Mouse (Mus musculus) regulatory T cell (primary cell): Measurements from ENCODE around the gene Slit1.

ENCODE experiments used
- in situ Hi-C: fragments of 300-600 bp; cut with MboI, MseI; formaldehyde crosslinking; loops from one replicate; pipeline ENCODE4 v1.15.1; 2025; ENCODE audit warnings: high pct_unique_total_duplicates

Slit1 gene

GRCm38 (mm10) chr19:41743396-41743795, at the start of gene Slit1:
TSS of gene Slit1 (minus strand) at chr19:41743665.
- in situ Hi-C loops, result no loop called here

- in situ Hi-C loops, result no loop called here
Observed at GRCm38 (mm10) chr19:41792934-41793486, 49.5 kb upstream of the Slit1 start.

GRCm38 (mm10) chr19:41791384-41791783, 47.9 kb upstream of the Slit1 start:
- in situ Hi-C loops, result no loop called here

- in situ Hi-C loops, result no loop called here
Observed at GRCm38 (mm10) chr19:41789110-41789961, 45.9 kb upstream of the Slit1 start.

GRCm38 (mm10) chr19:41786896-41787295, 43.4 kb upstream of the Slit1 start:
- in situ Hi-C loops, result no loop called here

- in situ Hi-C loops, result no loop called here
Observed at GRCm38 (mm10) chr19:41777514-41777913, 34.0 kb upstream of the Slit1 start.

- in situ Hi-C loops, result loop anchor here (5.0 to 10.0 kb wide), 3 partner anchors 99 to 484 kb away; no protein-coding TSS in a partner anchor
Observed at GRCm38 (mm10) chr19:41768711-41769110, 25.2 kb upstream of the Slit1 start.

- in situ Hi-C loops, result loop anchor here (5.0 to 10.0 kb wide), 3 partner anchors 101 to 482 kb away; no protein-coding TSS in a partner anchor
Observed at GRCm38 (mm10) chr19:41766628-41767027, 23.2 kb upstream of the Slit1 start.

GRCm38 (mm10) chr19:41763870-41764660, 20.6 kb upstream of the Slit1 start:
- in situ Hi-C loops, result loop anchor here (5.0 to 10.0 kb wide), 3 partner anchors 117 to 479 kb away; no protein-coding TSS in a partner anchor

GRCm38 (mm10) chr19:41761529-41761928, 18.1 kb upstream of the Slit1 start:
- in situ Hi-C loops, result loop anchor here (5.0 to 10.0 kb wide), 3 partner anchors 114 to 477 kb away; no protein-coding TSS in a partner anchor

GRCm38 (mm10) chr19:41759765-41760164, 16.3 kb upstream of the Slit1 start:
- in situ Hi-C loops, result loop anchor here (5.0 to 10.0 kb wide), 3 partner anchors 112 to 475 kb away; no protein-coding TSS in a partner anchor

- in situ Hi-C loops, result no loop called here
Observed at GRCm38 (mm10) chr19:41759270-41759669, 15.8 kb upstream of the Slit1 start.

- in situ Hi-C loops, result no loop called here
Observed at GRCm38 (mm10) chr19:41754760-41755159, 11.3 kb upstream of the Slit1 start.

- in situ Hi-C loops, result no loop called here
Observed at GRCm38 (mm10) chr19:41751906-41752305, 8.4 kb upstream of the Slit1 start.

- in situ Hi-C loops, result no loop called here
Observed at GRCm38 (mm10) chr19:41747436-41747835, 4.0 kb upstream of the Slit1 start.

GRCm38 (mm10) chr19:41745941-41746557, 2.6 kb upstream of the Slit1 start:
- in situ Hi-C loops, result no loop called here

- in situ Hi-C loops, result no loop called here
Observed at GRCm38 (mm10) chr19:41738896-41739295, 4.6 kb downstream of the Slit1 start.

- in situ Hi-C loops, result no loop called here
Observed at GRCm38 (mm10) chr19:41738429-41738805, 5.0 kb downstream of the Slit1 start.

GRCm38 (mm10) chr19:41737657-41738428, 5.6 kb downstream of the Slit1 start:
- in situ Hi-C loops, result no loop called here

GRCm38 (mm10) chr19:41734685-41735084, 8.8 kb downstream of the Slit1 start:
- in situ Hi-C loops, result no loop called here

- in situ Hi-C loops, result no loop called here
Observed at GRCm38 (mm10) chr19:41725491-41725890, 18.0 kb downstream of the Slit1 start.
